Mouse (Mus musculus) gonadal fat pad, adult 2 months (tissue): ENCODE data around the gene Rbpjl. TPM values are rescaled to one million over a fixed set of nuclear protein-coding genes. Genes with fewer than 3 reads are reported as not detected.

ENCODE experiments used
- DNase-seq: peaks from one replicate; pipeline ENCODE4 v3.0.0-alpha.2; 2012; ENCODE audit warnings: low read depth
- polyA plus RNA-seq: library from polyadenylated mRNA; depleted of rRNA; stranded (reverse); fragments of >200 nt; gene quantifications from 2 replicates; pipeline ENCODE4 v1.2.3, GENCODE M21; 2012

Gene Rbpjl
- polyA plus RNA-seq, 1 experiment, result 0.03 TPM

GRCm38 (mm10) chr2:164393126-164393525 is 9.8 kb upstream of the Rbpjl start:
- no peak for DNase-seq

- no peak for DNase-seq
Measured at GRCm38 (mm10) chr2:164396076-164396475, 6.9 kb upstream of the Rbpjl start.

GRCm38 (mm10) chr2:164396911-164397310 is 6.0 kb upstream of the Rbpjl start:
- DNase-seq, result no peak

GRCm38 (mm10) chr2:164403396-164404081 is 598 bp downstream of the Rbpjl start:
- no peak for DNase-seq

- DNase-seq, result no peak
Measured at GRCm38 (mm10) chr2:164404082-164404990, 1.4 kb downstream of the Rbpjl start.

- no peak for DNase-seq
Measured at GRCm38 (mm10) chr2:164405060-164405459, 2.1 kb downstream of the Rbpjl start, which contains the start of gene Matn4. TSS of gene Matn4 (minus strand) at chr2:164405160.

GRCm38 (mm10) chr2:164405519-164405918 is 2.6 kb downstream of the Rbpjl start:
- DNase-seq, result no peak

GRCm38 (mm10) chr2:164407708-164408107 is 4.8 kb downstream of the Rbpjl start:
- DNase-seq, result no peak

- no peak for DNase-seq
Measured at GRCm38 (mm10) chr2:164414167-164414566, 11.2 kb downstream of the Rbpjl start.

GRCm38 (mm10) chr2:164414581-164414980 is 11.6 kb downstream of the Rbpjl start:
- no peak for DNase-seq

GRCm38 (mm10) chr2:164417198-164417597 is 14.3 kb downstream of the Rbpjl start:
- DNase-seq, result no peak

- no peak for DNase-seq
Measured at GRCm38 (mm10) chr2:164418308-164418875, 15.5 kb downstream of the Rbpjl start.

GRCm38 (mm10) chr2:164419489-164419888 is 16.5 kb downstream of the Rbpjl start:
- no peak for DNase-seq

- no peak for DNase-seq
Measured at GRCm38 (mm10) chr2:164421306-164421705, 18.4 kb downstream of the Rbpjl start.

- no peak for DNase-seq
Measured at GRCm38 (mm10) chr2:164421979-164422378, 19.0 kb downstream of the Rbpjl start.

- no peak for DNase-seq
Measured at GRCm38 (mm10) chr2:164422675-164423393, 19.9 kb downstream of the Rbpjl start.

- no peak for DNase-seq
Measured at GRCm38 (mm10) chr2:164423464-164423863, 20.5 kb downstream of the Rbpjl start.

GRCm38 (mm10) chr2:164424406-164424805 is 21.5 kb downstream of the Rbpjl start:
- DNase-seq, result no peak

- no peak for DNase-seq
Measured at GRCm38 (mm10) chr2:164425401-164425800, 22.5 kb downstream of the Rbpjl start.

- DNase-seq, result no peak
Measured at GRCm38 (mm10) chr2:164426121-164426520, 23.2 kb downstream of the Rbpjl start.

- no peak for DNase-seq
Measured at GRCm38 (mm10) chr2:164426952-164427351, 24.0 kb downstream of the Rbpjl start.

- no peak for DNase-seq
Measured at GRCm38 (mm10) chr2:164428451-164428850, 25.5 kb downstream of the Rbpjl start.
